Mouse (Mus musculus) CD4-positive naive resting alpha-beta T cell, adult 76 days (primary cell): ENCODE results near the gene Imp4. TPM values are rescaled to one million over a fixed set of nuclear protein-coding genes. Genes with fewer than 3 reads are reported as not detected.

Experiments used
- total RNA-seq: library from RNA; stranded (reverse); gene quantifications from one replicate; pipeline ENCODE4 v1.2.4, GENCODE M21; 2023

Gene Imp4
- total RNA-seq = 92.8 TPM

DNA sequence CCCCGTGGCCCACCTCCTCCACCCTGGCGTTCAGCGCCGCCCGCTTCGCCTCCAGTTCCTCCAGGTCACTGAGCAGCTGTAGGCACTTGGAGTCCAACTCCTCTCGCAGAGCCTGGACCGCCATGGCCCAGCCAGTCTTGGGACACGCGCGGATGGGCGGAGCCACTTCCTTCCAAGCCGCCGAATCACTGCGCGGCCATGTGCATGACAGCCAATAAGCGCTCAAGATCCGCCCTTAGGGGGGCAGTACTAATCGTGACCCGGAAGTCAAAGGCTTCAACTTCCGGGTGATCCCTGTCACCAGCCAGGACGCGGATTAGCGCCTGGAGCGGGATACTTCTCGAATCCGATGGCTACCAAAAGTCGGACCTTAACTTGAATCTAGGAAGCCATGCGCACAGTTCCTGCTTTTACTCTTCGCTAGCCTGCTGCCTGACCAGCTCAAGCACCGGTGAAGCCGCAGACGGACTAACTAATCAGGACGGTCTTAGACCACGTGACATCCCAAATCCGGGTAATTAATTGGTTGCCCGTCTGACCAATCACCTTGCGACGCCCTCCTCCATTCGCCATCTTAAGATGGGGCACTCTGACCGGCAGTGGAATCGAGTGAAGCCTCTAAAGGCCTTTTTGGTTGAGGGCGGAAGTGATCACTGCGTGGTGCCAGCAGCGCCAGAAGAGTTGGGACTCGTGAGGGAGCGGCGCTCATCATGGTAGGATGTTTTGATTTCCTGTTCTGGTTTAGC, at the start of gene Imp4, which contains the start of gene Ccdc115:
Imp4 (plus strand) TSS at position 637 of the 746 bp plus-strand sequence.
Ccdc115 (minus strand) TSS at position 458 of the 746 bp plus-strand sequence.

DNA sequence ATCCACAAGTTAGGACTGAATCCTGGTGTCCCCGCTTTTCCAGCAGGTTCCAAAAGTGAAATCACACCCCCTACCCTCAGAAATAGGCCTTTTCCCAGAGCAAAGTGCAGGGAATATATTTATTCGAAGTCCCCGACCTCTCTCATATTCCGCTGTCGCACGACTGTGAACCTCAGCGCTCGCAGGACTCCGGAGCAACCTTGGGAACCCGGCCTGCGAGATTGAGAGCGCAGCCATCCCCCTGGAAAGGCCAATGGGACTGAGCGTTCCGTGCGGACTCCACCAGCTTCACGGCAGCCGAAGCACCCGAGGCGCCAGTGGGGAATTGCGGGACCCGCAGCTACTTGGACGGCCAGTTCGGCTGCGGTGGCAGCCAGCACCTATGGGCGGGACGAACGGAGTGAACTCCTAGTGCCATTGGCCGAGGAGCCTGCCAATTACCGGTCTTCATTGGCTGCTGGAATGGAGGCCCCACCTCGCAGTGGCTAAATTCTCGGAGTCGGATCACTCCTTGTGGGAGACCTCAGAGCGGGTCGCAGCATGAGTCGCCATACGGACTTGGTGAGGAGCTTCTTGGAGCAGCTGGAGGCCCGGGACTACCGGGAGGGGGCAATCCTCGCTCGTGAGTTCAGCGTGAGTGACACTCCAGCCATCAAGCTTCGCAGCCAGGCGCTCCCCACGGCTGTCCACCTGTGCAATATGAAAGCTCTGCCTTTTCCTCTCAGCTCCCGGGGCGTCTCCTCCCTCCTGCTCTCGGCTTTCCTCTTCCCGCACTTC, 19.8 kb downstream of the Imp4 start, which contains the start of gene Ptpn18:
Ptpn18 (plus strand) TSS at position 479 of the 777 bp plus-strand sequence.

Other genes starting within 250 kb of the Imp4 start
- gene Ccdc115, start 179 bp upstream of the Imp4 start, total RNA-seq = 20.9 TPM
- gene Ptpn18, start 19.9 kb downstream of the Imp4 start, total RNA-seq = 190 TPM
- gene Prss39, start 58.6 kb downstream of the Imp4 start, total RNA-seq = not detected
- not detected for gene Cfc1, start 95.8 kb downstream of the Imp4 start, total RNA-seq
- gene Prss40, start 121.1 kb downstream of the Imp4 start, total RNA-seq = not detected
- not detected for gene Amer3, start 139.8 kb downstream of the Imp4 start, total RNA-seq